Mouse (Mus musculus) layer of hippocampus, postnatal 10 days (tissue): ENCODE data around the gene Plac1. TPM values are rescaled to one million over a fixed set of nuclear protein-coding genes. Genes with fewer than 3 reads are reported as not detected.
A peak's percentile ranks its signal among the peaks of the same experiment; 100 is the strongest.

Source experiments
- DNase-seq, 2 experiments: peaks; one replicate each; pipeline ENCODE4 v3.0.0; 2021; ENCODE audit warnings: low spot score in 2 of 2
- total RNA-seq, 2 experiments: library from RNA; stranded (reverse); gene quantifications; 2 replicates each; pipeline ENCODE4 v1.2.3; 2021

Gene Plac1
- total RNA-seq, 2 experiments from 2014 or later = not detected

GRCm38 (mm10) chrX:53114994-53115393, 124.9 kb downstream of the Plac1 start:
- DNase-seq = no peak

DNA sequence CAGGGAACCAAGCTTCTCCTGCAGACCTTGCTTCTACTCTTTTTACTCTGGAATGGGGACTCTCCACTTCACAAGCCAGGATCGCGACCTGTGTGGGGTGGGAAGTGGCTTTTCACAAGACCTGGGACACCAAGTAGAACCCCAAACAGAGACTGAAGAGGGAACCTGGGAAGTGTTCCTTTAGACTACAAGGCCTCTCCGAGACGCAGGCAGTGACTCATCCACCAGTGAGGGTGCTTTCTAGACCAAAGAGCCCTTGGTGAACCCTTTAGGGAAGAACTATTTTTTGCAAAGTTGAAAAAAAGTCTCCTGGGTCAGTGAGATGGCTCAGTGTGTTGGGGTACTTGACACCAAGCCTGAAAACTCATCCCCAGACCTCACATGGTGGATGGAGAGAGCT, 129.8 kb downstream of the Plac1 start:
- no peak for DNase-seq

GRCm38 (mm10) chrX:53107127-53107526, 132.8 kb downstream of the Plac1 start:
- no peak for DNase-seq

DNA sequence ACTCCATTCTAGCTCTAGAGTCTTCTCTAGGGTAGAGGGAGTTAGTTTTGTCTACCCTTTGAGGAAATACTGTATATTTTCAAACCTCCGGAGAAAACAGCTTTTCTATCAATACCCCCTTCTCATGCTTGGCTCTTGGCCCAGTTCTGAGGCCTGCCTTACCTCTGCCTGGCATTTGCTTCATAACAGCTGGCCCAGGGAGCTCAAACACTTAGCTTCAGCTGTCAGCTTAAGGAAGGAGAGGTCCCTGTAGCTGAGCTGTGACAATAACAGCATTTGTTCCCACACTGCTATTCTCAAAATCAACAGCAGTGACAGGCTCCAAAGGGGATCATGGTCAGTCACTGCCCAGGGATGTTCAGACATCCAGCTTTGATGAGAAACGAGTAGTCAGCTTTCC, 138.7 kb downstream of the Plac1 start:
- DNase-seq = no peak

DNA sequence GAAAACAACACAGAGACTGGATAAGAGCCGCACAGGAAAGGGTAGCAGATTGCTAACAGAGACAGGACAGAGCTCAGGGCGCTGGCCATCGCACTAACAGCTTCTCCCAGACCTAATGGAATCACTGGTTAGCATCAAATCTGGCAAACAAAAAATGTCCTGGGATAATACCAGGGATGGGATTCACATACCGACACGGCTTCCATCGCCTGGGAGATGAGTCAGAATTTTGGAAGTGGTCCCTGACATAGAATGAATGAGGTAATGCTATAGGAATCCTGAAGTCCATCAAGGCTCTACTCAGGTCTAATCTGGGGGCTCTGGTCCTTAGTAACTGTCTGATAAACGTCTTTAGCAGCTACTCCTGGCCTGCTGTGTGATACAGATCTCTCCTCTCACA, 140.0 kb downstream of the Plac1 start:
- DNase-seq = no peak

- no peak for DNase-seq
Observed at GRCm38 (mm10) chrX:53099266-53099665, 140.6 kb downstream of the Plac1 start.

GRCm38 (mm10) chrX:53098293-53098692, 141.6 kb downstream of the Plac1 start:
- DNase-seq = no peak

DNA sequence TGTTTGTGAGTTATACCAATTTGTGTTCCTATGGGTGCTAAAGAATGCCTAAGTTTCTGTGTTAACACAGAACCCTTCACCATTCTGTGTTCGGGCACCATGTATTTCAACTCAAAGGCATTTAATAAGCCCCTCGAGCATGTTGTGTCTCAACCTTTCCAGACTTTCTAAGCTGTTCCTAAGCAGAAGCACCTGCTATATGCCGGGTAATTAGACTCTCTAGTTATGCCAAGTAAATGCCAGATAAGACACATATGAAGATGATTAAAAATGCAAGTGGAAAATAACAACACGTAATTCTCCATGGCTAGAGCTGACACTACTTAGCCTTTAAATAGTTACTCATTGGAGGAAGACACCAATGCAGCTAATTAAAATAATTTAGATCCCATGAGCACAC, 142.1 kb downstream of the Plac1 start:
- DNase-seq = no peak

- no peak for DNase-seq
Observed at GRCm38 (mm10) chrX:53093381-53093780, 146.5 kb downstream of the Plac1 start.

DNA sequence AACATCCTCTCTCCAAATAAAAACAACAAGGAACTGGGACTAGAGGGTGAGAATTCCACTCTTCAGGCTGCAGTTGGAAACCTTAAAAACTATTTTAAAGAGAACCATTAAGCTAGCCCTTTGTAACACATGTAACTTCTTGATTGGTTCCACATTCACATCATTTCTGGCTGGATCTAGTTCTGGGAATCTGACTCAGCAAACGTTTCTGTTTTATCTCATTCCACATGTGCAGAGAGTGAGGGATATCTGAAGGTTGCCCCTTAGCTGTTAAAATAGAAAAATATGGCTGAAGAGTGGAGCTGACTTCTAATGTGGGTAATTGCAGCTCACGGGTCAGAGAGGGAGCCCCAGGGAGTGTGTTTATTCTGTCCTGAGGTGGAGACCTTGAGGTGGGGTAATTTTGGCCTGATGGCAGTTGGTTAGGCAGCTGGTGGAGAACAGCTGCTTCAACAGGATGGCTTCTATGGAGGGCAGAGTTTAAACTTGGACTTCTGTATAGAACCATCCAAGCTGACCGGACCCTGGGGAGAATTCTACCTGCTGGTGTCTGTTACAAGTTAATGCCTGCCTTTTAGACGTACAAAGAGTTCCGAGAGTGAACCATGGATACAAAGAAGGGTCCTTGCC, 151.1 kb downstream of the Plac1 start:
- DNase-seq = no peak

DNA sequence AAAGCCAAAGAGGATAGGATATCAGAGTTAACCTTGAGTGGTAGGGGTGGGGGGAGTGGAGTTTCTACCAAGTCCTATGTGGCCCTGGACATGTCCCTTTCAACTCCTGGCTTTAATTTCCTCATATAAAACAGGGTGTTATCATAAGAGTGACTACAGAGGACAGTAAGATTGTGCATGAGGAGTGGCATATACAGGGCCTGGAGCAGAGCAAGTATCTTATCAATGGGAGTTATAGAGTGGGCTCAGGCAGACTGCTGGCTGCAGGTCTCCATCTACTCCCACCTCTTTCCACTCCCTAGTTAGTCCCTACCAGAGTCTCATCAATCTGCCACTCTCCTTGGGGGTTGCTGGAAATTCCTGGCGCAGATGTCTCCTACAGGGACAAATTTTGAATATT, 152.7 kb downstream of the Plac1 start:
- DNase-seq = no peak

DNA sequence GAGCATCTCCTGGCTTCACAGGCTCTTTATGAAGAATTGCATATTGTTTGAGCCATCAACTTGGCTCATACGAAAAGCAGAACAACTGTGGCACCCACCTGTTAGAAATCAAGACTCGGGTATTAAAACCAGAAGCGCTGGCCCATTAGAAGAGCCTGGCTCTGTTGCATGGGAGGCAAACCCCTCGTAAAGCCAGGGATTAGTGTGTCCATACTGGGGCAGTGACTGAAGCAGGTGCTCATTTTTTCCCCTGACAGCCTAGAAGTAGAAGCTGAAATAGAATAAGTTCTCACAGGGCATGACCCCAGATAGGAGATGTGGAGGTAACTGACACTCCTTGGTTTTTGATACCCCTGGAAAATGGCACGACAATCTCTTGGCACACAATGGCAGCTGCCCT, 154.4 kb downstream of the Plac1 start:
- no peak for DNase-seq

- DNase-seq = no peak
Observed at GRCm38 (mm10) chrX:53064406-53064805, 175.5 kb downstream of the Plac1 start.

DNA sequence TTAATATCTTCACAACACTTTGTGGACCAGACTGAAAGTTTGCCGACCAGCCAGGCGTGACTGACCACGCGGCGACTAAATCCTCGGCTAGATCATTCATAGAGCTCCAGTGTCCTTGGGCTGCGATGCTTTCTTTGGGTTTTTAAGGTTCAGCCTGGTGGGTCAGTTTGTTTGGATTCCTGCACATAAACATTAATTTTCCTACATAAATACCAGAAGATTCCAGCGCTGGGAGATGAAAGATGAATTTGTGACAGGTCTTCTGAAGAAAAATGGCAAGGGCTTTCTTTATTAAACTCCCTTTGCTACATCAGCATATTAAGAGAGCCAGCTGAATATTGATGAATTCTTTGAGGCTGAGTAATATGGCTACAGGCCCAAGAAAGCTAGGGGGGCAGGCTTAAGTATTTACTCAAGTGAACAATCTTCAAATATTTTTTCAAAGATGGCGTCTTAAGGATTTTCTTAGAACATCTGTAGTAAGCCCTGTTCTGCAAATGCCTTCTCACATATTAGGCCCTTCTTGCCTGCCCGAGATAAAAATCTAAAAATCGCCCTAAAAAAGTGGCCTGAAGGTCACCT, 180.4 kb downstream of the Plac1 start:
- DNase-seq = no peak

DNA sequence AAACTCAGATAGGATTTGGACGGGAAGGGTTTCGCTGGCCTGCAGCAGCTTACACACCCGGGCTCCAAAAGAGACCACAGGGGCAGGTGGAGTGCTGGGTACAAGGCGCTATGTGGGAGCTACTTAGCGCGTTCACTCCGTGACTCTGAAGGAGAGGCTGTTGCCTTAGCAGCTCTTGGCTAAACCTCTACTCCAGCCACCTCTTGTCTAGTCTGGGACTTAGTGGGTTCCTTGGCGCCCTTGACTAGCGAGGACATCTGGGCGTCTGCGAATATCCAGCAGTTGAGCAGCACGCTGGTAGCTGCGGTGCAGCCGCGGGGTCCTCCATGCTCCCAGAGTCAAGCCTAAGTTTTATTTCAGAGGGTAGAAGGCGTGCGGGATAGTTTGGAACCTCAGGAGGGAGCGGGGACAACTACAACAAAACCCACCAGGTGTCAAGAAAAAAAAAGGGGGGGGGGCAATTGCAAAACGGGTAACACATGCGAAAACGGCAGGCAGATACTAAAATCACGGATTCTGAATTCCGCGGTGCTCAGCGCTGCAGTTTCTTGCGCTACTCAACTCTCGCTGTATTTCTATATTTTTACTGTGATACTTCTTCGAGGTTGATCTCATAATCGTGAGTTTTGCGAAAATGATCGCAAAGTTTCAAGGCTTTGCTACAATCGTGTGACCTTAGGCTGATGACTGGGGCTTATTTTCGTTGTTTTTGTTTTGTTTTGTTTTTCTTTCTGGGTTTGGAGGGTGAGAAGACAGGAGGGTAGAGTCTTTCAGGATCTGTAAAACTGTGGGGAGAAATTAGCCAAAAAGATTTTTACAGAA, 181.2 kb downstream of the Plac1 start:
- DNase-seq = peak in 1 of 2 experiments; percentile 7

GRCm38 (mm10) chrX:53057760-53058090, 182.2 kb downstream of the Plac1 start:
- DNase-seq = no peak

DNA sequence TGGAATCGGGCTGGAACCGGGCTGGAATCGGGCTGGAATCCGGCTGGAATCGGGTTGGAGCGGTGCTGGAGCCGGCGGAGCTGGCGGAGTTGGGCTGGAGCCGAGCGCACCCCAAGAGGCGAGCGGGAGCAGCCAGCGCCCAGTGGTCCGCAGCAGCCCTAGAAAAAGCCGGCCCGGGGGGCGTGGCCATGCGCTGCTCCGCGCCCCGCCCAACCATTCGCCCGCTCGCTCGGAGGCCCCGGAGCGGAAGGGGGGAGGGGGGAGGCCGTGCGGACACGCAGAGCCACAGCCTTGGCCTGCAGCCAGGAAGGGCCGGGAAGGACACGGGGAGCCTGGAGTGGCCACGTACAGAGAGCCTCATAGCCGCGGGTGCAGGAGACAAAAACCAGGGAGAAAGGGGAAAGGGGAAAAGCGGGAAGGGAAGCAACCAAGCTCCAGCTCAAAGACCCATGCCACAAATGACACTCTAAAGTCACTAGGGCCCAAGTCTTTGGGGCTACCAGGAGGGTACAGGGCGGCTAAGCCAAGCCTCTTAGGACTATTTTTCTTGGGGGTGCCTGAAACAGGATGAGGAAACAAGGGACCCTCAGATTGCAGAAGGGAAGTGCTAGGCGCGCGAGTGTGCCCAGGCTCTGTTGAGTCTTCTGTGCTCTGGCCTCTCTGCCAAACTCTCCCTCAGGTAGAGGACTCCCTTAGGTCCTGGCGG, 182.7 kb downstream of the Plac1 start:
- peak; percentile 52 to 75 for DNase-seq

- peak; percentile 7 to 25 for DNase-seq
Observed at GRCm38 (mm10) chrX:53056627-53057026, 183.3 kb downstream of the Plac1 start.

GRCm38 (mm10) chrX:53055771-53056170, 184.1 kb downstream of the Plac1 start:
- no peak for DNase-seq

DNA sequence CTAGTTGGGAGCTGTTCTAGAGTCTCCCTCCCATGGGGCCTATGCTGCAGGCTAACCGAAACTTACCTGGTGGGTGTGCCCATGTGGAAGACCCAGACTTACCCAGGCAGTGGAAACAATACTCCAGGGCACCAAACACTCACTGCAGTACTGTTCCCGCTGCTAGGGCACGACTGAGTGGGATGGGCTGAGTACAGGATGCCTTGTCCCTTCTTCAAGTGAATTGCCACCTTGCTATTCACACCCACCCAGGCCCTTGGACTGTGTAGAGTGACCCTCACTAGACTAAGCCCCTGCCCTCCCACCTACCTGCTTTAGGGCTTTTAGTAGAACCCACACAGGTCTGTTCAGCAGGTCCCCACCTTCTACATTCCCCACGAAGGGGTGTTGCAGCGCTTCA, 186.0 kb downstream of the Plac1 start:
- no peak for DNase-seq

GRCm38 (mm10) chrX:53052652-53053500, 187.0 kb downstream of the Plac1 start:
- no peak for DNase-seq
